Mouse (Mus musculus): ENCODE data around the gene Wfdc6b. TPM values are rescaled to one million over a fixed set of nuclear protein-coding genes. Genes with fewer than 3 reads are reported as not detected.
"Not testable (repeated sequence)": the region's sequence is repeated elsewhere in the genome, so short reads cannot be mapped to it uniquely, and the experiment has no call there.

The Wfdc6b gene
- polyA plus RNA-seq (2012; rRNA removed) = not detected in 2 replicates

GRCm38 (mm10) chr2:164613471-164613870, at the start of gene Wfdc6b, which contains the start of gene Wfdc8:
Gene Wfdc6b (plus strand): TSS chr2:164613522.
Gene Wfdc8 (minus strand): TSS chr2:164613626.
- H3K4me1 ChIP-seq (ENCODE audit: control insufficient read depth, insufficient read depth, insufficient read length); H3K36me3 ChIP-seq (ENCODE audit: control insufficient read depth, insufficient read depth, low read length); H3K27me3 ChIP-seq (ENCODE audit: control insufficient read depth, insufficient read depth, low read length); DNase-seq (ENCODE audit: low read depth in 1 of 2, low spot score in 2 of 2); H3K4me3 ChIP-seq (ENCODE audit: extremely low read depth, insufficient read depth, insufficient read length); H3K27ac ChIP-seq (ENCODE audit: insufficient read depth, low read length): not testable (repeated sequence)
- 63% methylated on average over 8 of the region's 8 CpGs for whole genome bisulfite sequencing

GRCm38 (mm10) chr2:164564346-164564745, 49.0 kb upstream of the Wfdc6b start:
- Histone ChIP-seq H3K4me1 (ENCODE audit: control insufficient read depth, insufficient read depth, insufficient read length) (no peaks in the 10 kb centered on the region; the same call in 1 of the 2 replicates), H3K36me3 (ENCODE audit: control insufficient read depth, insufficient read depth, low read length) (no peaks in the 10 kb centered on the region), H3K27me3 (ENCODE audit: control insufficient read depth, insufficient read depth, low read length) (peaks cover 3% of the 10 kb centered on the region; the same call in 1 of the 2 replicates), H3K27ac (ENCODE audit: insufficient read depth, low read length) (no peak overlapping the region), H3K4me3 (ENCODE audit: extremely low read depth, insufficient read depth, insufficient read length) (no peak overlapping the region)
- TF ChIP-seq CTCF (IDR thresholded peaks at IDR 0.05; ENCODE audit: extremely low read depth, insufficient read depth, insufficient read length, insufficient replicate concordance) (no peak), POLR2A (IDR thresholded peaks at IDR 0.05; ENCODE audit: low read depth, low read length) (no peak)
- no peak for DNase-seq (ENCODE audit: low read depth in 1 of 2, low spot score in 2 of 2)
- 63% methylated on average over 5 of the region's 5 CpGs for WGBS

- 75% methylated on average over 2 of the region's 2 CpGs for WGBS
- TF ChIP-seq POLR2A (IDR thresholded peaks at IDR 0.05; ENCODE audit: low read depth, low read length) (no peak), CTCF (IDR thresholded peaks at IDR 0.05; ENCODE audit: extremely low read depth, insufficient read depth, insufficient read length, insufficient replicate concordance) (no peak)
- Histone ChIP-seq H3K27me3 (ENCODE audit: control insufficient read depth, insufficient read depth, low read length) (peaks cover 3% of the 10 kb centered on the region; the same call in 1 of the 2 replicates), H3K36me3 (ENCODE audit: control insufficient read depth, insufficient read depth, low read length) (no peaks in the 10 kb centered on the region), H3K27ac (ENCODE audit: insufficient read depth, low read length) (no peak overlapping the region), H3K4me1 (ENCODE audit: control insufficient read depth, insufficient read depth, insufficient read length) (no peaks in the 10 kb centered on the region; the same call in 1 of the 2 replicates), H3K4me3 (ENCODE audit: extremely low read depth, insufficient read depth, insufficient read length) (no peak overlapping the region)
- no peak for DNase-seq (ENCODE audit: low read depth in 1 of 2, low spot score in 2 of 2)
Measured at GRCm38 (mm10) chr2:164566997-164567396, 46.3 kb upstream of the Wfdc6b start.

- peaks cover 3% of the 10 kb centered on the region; the same call in 1 of the 2 replicates for H3K27me3 ChIP-seq (ENCODE audit: control insufficient read depth, insufficient read depth, low read length)
- no peak overlapping the region for H3K4me3 ChIP-seq (ENCODE audit: extremely low read depth, insufficient read depth, insufficient read length)
- WGBS = 82% methylated on average over 5 of the region's 5 CpGs
- DNase-seq (ENCODE audit: low read depth in 1 of 2, low spot score in 2 of 2) = no peak
- no peak overlapping the region for H3K27ac ChIP-seq (ENCODE audit: insufficient read depth, low read length)
- no peak for TF ChIP-seq CTCF (IDR thresholded peaks at IDR 0.05; ENCODE audit: extremely low read depth, insufficient read depth, insufficient read length, insufficient replicate concordance)
- TF ChIP-seq POLR2A (IDR thresholded peaks at IDR 0.05; ENCODE audit: low read depth, low read length) = no peak
- H3K4me1 ChIP-seq (ENCODE audit: control insufficient read depth, insufficient read depth, insufficient read length) = no peaks in the 10 kb centered on the region; the same call in 1 of the 2 replicates
- H3K36me3 ChIP-seq (ENCODE audit: control insufficient read depth, insufficient read depth, low read length) = no peaks in the 10 kb centered on the region
Measured at GRCm38 (mm10) chr2:164567460-164567859, 45.9 kb upstream of the Wfdc6b start.

GRCm38 (mm10) chr2:164573359-164573758, 40.0 kb upstream of the Wfdc6b start, which contains the start of gene Spint3:
Gene Spint3 (minus strand): TSS chr2:164573459.
- H3K4me3 ChIP-seq (ENCODE audit: extremely low read depth, insufficient read depth, insufficient read length); H3K27me3 ChIP-seq (ENCODE audit: control insufficient read depth, insufficient read depth, low read length); H3K36me3 ChIP-seq (ENCODE audit: control insufficient read depth, insufficient read depth, low read length); H3K27ac ChIP-seq (ENCODE audit: insufficient read depth, low read length); DNase-seq (ENCODE audit: low read depth in 1 of 2, low spot score in 2 of 2); H3K4me1 ChIP-seq (ENCODE audit: control insufficient read depth, insufficient read depth, insufficient read length): not testable (repeated sequence)
- 88% methylated on average over 6 of the region's 6 CpGs for WGBS

- not testable (repeated sequence) for H3K27me3 ChIP-seq (ENCODE audit: control insufficient read depth, insufficient read depth, low read length); H3K4me3 ChIP-seq (ENCODE audit: extremely low read depth, insufficient read depth, insufficient read length); H3K36me3 ChIP-seq (ENCODE audit: control insufficient read depth, insufficient read depth, low read length); H3K4me1 ChIP-seq (ENCODE audit: control insufficient read depth, insufficient read depth, insufficient read length); H3K27ac ChIP-seq (ENCODE audit: insufficient read depth, low read length); DNase-seq (ENCODE audit: low read depth in 1 of 2, low spot score in 2 of 2)
- WGBS = 70% methylated on average over 13 of the region's 13 CpGs
Measured at GRCm38 (mm10) chr2:164585025-164585725, 28.1 kb upstream of the Wfdc6b start, which contains the start of gene Wfdc6a. Gene Wfdc6a (minus strand): TSS chr2:164585447.

- no peak overlapping the region for H3K27ac ChIP-seq (ENCODE audit: insufficient read depth, low read length)
- WGBS = 10% methylated on average over 4 of the region's 4 CpGs
- no peak overlapping the region for H3K4me3 ChIP-seq (ENCODE audit: extremely low read depth, insufficient read depth, insufficient read length)
- no peak for TF ChIP-seq POLR2A (IDR thresholded peaks at IDR 0.05; ENCODE audit: low read depth, low read length)
- TF ChIP-seq CTCF (IDR thresholded peaks at IDR 0.05; ENCODE audit: extremely low read depth, insufficient read depth, insufficient read length, insufficient replicate concordance) = peak; percentile 11; the same call in 1 of the 2 replicates
- DNase-seq (ENCODE audit: low read depth in 1 of 2, low spot score in 2 of 2) = no peak
- H3K36me3 ChIP-seq (ENCODE audit: control insufficient read depth, insufficient read depth, low read length) = no peaks in the 10 kb centered on the region
- H3K4me1 ChIP-seq (ENCODE audit: control insufficient read depth, insufficient read depth, insufficient read length) = no peaks in the 10 kb centered on the region
- 0 out of 2 replicates have a peak, but pooled peaks cover 1% of the 10 kb centered on the region for H3K27me3 ChIP-seq (ENCODE audit: control insufficient read depth, insufficient read depth, low read length)
Measured at GRCm38 (mm10) chr2:164592014-164592413, 21.3 kb upstream of the Wfdc6b start.
